Mouse (Mus musculus): ENCODE results near the gene Hspa1l. TPM values are rescaled to one million over a fixed set of nuclear protein-coding genes. Genes with fewer than 3 reads are reported as not detected.
"Not testable (repeated sequence)": the region's sequence is repeated elsewhere in the genome, so short reads cannot be mapped to it uniquely, and the experiment has no call there.

Gene Hspa1l
- polyA plus RNA-seq, 1 experiment, result not detected

GRCm38 (mm10) chr17:34950514-34951455 is 21.7 kb upstream of the Hspa1l start:
- H3K4me1 ChIP-seq (ENCODE audit: control insufficient read depth, insufficient read depth, low read length), result no peaks in the 10 kb centered on the region
- peak overlapping the region; percentile 76 for H3K27ac ChIP-seq (ENCODE audit: insufficient read depth, low read depth, low read length)
- H3K4me3 ChIP-seq (ENCODE audit: insufficient read depth, low read length), result peak overlapping the region; percentile 89

DNA sequence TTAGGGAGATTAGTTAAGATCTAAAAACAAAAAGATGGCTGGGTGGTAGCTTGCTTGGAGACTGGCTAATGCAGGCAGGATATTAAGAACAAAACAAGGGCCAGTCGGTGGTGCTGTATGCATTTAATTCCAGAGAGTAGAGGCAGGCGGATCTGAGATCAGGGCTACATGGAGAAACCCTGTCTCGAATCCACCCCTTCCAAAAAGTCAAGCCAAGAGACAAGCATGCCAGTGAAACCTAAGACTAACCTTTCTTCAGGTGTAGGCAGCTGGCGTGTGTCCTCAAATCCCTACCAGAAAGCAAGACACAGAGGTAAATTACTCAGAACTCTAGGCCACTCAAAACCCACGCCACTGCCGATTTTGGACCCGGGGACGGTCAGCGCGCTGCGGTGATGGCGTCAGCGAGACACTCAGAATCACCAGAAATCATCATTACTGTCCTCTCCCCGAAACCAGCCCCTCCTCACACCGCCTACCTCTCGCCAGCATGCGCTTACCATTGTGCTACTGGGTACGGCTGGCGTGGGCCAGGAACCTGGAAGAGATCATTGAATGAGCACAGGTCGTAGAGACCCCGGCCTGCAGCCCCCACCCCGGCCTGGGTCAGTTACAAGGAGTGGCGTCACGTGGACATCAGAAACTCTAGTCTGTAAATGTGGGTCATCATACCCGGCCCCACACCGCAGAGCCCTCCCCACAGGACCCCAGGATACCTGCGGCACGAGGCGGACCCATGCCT is 20.7 kb upstream of the Hspa1l start:
- Histone ChIP-seq H3K27ac (ENCODE audit: insufficient read depth, low read depth, low read length) (peak overlapping the region; percentile 76), H3K4me1 (ENCODE audit: control insufficient read depth, insufficient read depth, low read length) (no peaks in the 10 kb centered on the region), H3K4me3 (ENCODE audit: insufficient read depth, low read length) (peak overlapping the region; percentile 89)
- TF ChIP-seq CTCF (IDR thresholded peaks at IDR 0.05; ENCODE audit: low read depth, low read length) (no peak), POLR2A (IDR thresholded peaks at IDR 0.05; ENCODE audit: borderline replicate concordance, low read depth, low read length) (no peak)

More at GRCm38 (mm10) chr17:34950514-34951455, 21.7 kb upstream of the Hspa1l start:
- TF ChIP-seq POLR2A (IDR thresholded peaks at IDR 0.05; ENCODE audit: borderline replicate concordance, low read depth, low read length), result no peak
- no peak for TF ChIP-seq CTCF (IDR thresholded peaks at IDR 0.05; ENCODE audit: low read depth, low read length)

DNA sequence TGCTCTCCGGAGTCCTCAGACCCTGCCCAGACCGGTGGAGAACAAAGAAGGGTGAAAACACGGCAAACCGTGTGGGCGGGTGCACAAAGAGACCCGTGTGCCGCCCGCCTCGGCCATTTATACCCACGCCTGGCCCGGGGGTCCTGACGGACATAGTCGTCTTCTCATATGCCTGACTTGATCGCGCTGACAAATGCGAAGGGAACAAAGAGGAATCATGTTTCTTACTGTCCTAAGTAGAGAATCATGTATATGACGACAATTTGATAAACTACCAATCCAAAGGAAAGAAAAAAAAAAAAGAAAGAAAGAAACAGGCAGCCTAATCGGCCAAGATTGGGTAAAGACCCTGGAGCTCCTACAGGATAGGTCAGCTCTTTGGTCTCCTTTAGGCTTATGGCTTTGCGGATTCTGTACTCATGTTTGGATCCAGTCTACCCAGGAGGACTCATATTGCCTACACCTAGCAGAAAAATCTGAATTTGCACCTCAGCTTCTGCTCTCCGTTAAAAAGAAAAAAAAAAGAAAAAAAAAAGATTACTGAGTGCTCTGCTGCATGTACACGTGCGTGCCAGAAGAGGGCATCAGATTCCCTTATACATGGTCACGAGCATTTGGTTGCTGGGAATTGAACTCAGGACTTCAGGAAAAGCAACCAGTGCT is 20.0 kb upstream of the Hspa1l start:
- TF ChIP-seq CTCF (IDR thresholded peaks at IDR 0.05; ENCODE audit: low read depth, low read length), result no peak
- peak; percentile 90; the same call in 1 of the 2 replicates for TF ChIP-seq POLR2A (IDR thresholded peaks at IDR 0.05; ENCODE audit: borderline replicate concordance, low read depth, low read length)
- peak overlapping the region; percentile 76 for H3K27ac ChIP-seq (ENCODE audit: insufficient read depth, low read depth, low read length)

DNA sequence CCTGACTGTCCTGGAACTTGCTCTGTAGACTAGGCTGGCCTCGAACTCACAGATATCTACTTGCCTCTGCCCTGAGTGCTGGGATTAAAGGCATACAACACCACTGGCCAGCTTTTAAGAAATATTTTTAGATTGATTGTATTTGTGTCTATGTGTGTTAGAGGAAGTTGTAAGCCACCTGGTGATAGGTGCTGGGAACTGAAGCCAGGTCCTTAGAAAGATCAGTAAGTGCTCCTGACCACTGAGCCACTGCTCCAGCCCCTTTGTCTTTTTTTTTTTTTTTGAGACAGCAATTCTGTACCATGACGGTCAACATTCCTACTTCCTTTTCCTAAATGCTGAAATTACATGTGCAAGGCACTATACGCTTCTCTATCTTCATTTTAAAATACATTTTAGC is 19.2 kb upstream of the Hspa1l start:
- TF ChIP-seq POLR2A (IDR thresholded peaks at IDR 0.05; ENCODE audit: borderline replicate concordance, low read depth, low read length) (no peak), CTCF (IDR thresholded peaks at IDR 0.05; ENCODE audit: low read depth, low read length) (no peak)
- Histone ChIP-seq H3K4me1 (ENCODE audit: control insufficient read depth, insufficient read depth, low read length) (no peaks in the 10 kb centered on the region), H3K27ac (ENCODE audit: insufficient read depth, low read depth, low read length) (peak overlapping the region; percentile 76; the same call in 1 of the 2 replicates), H3K4me3 (ENCODE audit: insufficient read depth, low read length) (peak overlapping the region; percentile 89)

More for the DNA sequence above, 20.0 kb upstream of the Hspa1l start:
- Histone ChIP-seq H3K4me3 (ENCODE audit: insufficient read depth, low read length) (peak overlapping the region; percentile 89), H3K4me1 (ENCODE audit: control insufficient read depth, insufficient read depth, low read length) (no peaks in the 10 kb centered on the region)

DNA sequence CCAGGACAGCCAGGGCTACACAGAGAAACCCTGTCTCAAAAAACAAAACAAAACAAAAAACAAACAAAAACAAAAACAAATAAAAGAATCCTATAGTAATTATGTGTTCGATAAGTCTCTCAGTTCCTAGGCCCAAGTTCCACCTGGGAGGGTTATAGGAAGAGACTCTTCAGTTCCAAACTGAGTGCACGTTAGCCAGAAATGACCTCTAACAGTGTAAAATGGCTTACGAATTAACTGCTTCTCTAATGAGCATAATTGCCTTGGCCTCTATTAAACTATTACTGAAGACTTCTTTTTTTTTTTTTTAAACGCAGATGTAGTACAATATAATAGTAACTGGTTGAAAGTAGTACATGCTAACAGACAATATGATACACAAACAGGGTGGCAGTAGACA is 18.6 kb upstream of the Hspa1l start:
- Histone ChIP-seq H3K4me1 (ENCODE audit: control insufficient read depth, insufficient read depth, low read length) (no peaks in the 10 kb centered on the region), H3K4me3 (ENCODE audit: insufficient read depth, low read length) (no peak overlapping the region), H3K27ac (ENCODE audit: insufficient read depth, low read depth, low read length) (no peak overlapping the region)
- TF ChIP-seq CTCF (IDR thresholded peaks at IDR 0.05; ENCODE audit: low read depth, low read length), result no peak
- no peak for TF ChIP-seq POLR2A (IDR thresholded peaks at IDR 0.05; ENCODE audit: borderline replicate concordance, low read depth, low read length)

DNA sequence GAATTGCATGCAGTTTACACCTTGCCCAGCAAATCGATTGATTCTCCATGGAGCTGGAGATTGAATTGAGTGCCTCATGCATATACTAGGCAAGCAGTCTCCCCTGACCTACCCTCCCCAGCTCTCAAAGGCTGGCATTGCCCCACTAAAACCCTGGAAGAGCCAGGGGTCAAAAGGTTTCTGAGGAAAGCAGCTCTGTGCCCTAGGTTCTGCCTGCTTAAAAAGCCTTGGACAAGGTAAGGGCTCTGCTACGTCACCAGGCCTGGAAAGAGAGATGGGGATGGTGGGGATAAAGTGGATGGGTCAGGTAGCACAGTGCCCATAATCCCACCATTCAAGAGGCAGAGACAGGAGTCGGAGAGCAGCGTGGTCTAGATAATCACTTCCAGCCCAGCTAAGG is 17.7 kb upstream of the Hspa1l start:
- no peak for TF ChIP-seq POLR2A (IDR thresholded peaks at IDR 0.05; ENCODE audit: borderline replicate concordance, low read depth, low read length)
- TF ChIP-seq CTCF (IDR thresholded peaks at IDR 0.05; ENCODE audit: low read depth, low read length), result no peak
- no peak overlapping the region for H3K27ac ChIP-seq (ENCODE audit: insufficient read depth, low read depth, low read length)
- no peaks in the 10 kb centered on the region for H3K4me1 ChIP-seq (ENCODE audit: control insufficient read depth, insufficient read depth, low read length)
- no peak overlapping the region for H3K4me3 ChIP-seq (ENCODE audit: insufficient read depth, low read length)

DNA sequence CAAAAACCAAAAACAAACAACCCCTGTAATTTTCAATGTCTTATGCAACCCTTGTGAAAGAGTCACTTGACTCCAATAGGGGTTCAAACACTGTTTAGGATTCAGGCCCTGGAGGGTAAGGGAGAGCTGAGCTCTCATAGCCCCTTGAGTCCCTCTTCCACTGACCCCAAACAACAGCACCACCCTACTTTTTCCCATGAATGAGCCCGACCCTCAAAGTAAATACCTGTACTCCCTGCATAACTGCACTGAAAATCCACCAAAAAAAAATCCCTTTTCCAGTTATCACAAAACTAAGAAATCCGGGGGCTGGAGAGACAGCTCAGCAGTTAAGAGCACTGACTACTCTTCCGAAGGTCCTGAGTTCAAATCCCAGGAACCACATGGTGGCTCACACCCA is 16.6 kb upstream of the Hspa1l start:
- H3K27ac ChIP-seq (ENCODE audit: insufficient read depth, low read depth, low read length), result no peak overlapping the region
- H3K4me1 ChIP-seq (ENCODE audit: control insufficient read depth, insufficient read depth, low read length), result peaks cover 6% of the 10 kb centered on the region
- no peak overlapping the region for H3K4me3 ChIP-seq (ENCODE audit: insufficient read depth, low read length)
- TF ChIP-seq POLR2A (IDR thresholded peaks at IDR 0.05; ENCODE audit: borderline replicate concordance, low read depth, low read length) (no peak), CTCF (IDR thresholded peaks at IDR 0.05; ENCODE audit: low read depth, low read length) (no peak)

GRCm38 (mm10) chr17:34956340-34956739 is 16.2 kb upstream of the Hspa1l start:
- H3K4me3 ChIP-seq (ENCODE audit: insufficient read depth, low read length), result no peak overlapping the region
- no peak overlapping the region for H3K27ac ChIP-seq (ENCODE audit: insufficient read depth, low read depth, low read length)
- TF ChIP-seq CTCF (IDR thresholded peaks at IDR 0.05; ENCODE audit: low read depth, low read length) (no peak), POLR2A (IDR thresholded peaks at IDR 0.05; ENCODE audit: borderline replicate concordance, low read depth, low read length) (no peak)
- peaks cover 6% of the 10 kb centered on the region for H3K4me1 ChIP-seq (ENCODE audit: control insufficient read depth, insufficient read depth, low read length)

GRCm38 (mm10) chr17:34957291-34957690 is 15.2 kb upstream of the Hspa1l start:
- H3K4me3 ChIP-seq (ENCODE audit: insufficient read depth, low read length); H3K27ac ChIP-seq (ENCODE audit: insufficient read depth, low read depth, low read length): not testable (repeated sequence)
- H3K4me1 ChIP-seq (ENCODE audit: control insufficient read depth, insufficient read depth, low read length), result peaks cover 12% of the 10 kb centered on the region

DNA sequence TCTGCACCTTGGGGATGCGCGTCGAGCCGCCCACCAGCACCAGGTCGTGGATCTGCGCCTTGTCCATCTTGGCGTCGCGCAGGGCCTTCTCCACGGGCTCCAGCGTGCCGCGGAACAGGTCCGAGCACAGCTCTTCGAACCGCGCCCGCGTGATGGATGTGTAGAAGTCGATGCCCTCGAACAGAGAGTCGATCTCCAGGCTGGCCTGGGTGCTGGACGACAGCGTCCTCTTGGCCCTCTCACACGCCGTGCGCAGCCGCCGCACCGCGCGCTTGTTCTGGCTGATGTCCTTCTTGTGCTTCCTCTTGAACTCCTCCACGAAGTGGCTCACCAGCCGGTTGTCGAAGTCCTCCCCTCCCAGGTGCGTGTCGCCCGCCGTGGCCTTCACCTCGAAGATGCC is 14.5 kb upstream of the Hspa1l start:
- H3K4me3 ChIP-seq (ENCODE audit: insufficient read depth, low read length), result not testable (repeated sequence)
- H3K4me1 ChIP-seq (ENCODE audit: control insufficient read depth, insufficient read depth, low read length), result peaks cover 12% of the 10 kb centered on the region

GRCm38 (mm10) chr17:34958734-34959129 is 13.8 kb upstream of the Hspa1l start:
- peak overlapping the region; percentile 55 for H3K4me3 ChIP-seq (ENCODE audit: insufficient read depth, low read length)
- peaks cover 12% of the 10 kb centered on the region for H3K4me1 ChIP-seq (ENCODE audit: control insufficient read depth, insufficient read depth, low read length)
- H3K27ac ChIP-seq (ENCODE audit: insufficient read depth, low read depth, low read length), result not testable (repeated sequence)

More for the DNA sequence above, 14.5 kb upstream of the Hspa1l start:
- not testable (repeated sequence) for H3K27ac ChIP-seq (ENCODE audit: insufficient read depth, low read depth, low read length)

All from bone marrow macrophage, adult 2 months (primary cell).